Mouse (Mus musculus) CH12.LX (cell line): ENCODE measurements at regions not wholly inside any gene's neighbourhood (a gene's known extent, or its start where the extent isn't known, plus 50 kb on each side); places are given as distances from the start of the nearest gene placed in this dataset.

Experiments
- CHD1 ChIP-seq: IDR thresholded peaks from 2 replicates; pipeline ENCODE4 v1.6.1; 2012; ENCODE audit warnings: low read depth, low read length, improper control_type of control experiment, inconsistent platforms
- CHD2 ChIP-seq: IDR thresholded peaks from 2 replicates; pipeline ENCODE4 v1.6.1; 2011; ENCODE audit warnings: low read length, improper control_type of control experiment
- CTCF ChIP-seq, 2 experiments: IDR thresholded peaks in 1 of 2; conservative IDR thresholded peaks in 1 of 2; 2 replicates each; pipeline ENCODE4 v1.5.1; 2011 to 2012; ENCODE audit warnings: low read depth in 2 of 2, low read length in 2 of 2, improper control_type of control experiment in 1 of 2, inconsistent platforms in 1 of 2, mild to moderate bottlenecking in 1 of 2, moderate library complexity in 1 of 2
- EP300 ChIP-seq: IDR thresholded peaks from 2 replicates; pipeline ENCODE4 v1.6.1; 2011; ENCODE audit warnings: low read length, improper control_type of control experiment
- HCFC1 ChIP-seq: IDR thresholded peaks from 2 replicates; pipeline ENCODE4 v1.6.1; 2012; ENCODE audit warnings: low read depth, mild to moderate bottlenecking, inconsistent platforms, low read length, improper control_type of control experiment
- JUND ChIP-seq: conservative IDR thresholded peaks from 2 replicates; pipeline ENCODE4 v1.6.1; 2011; ENCODE audit warnings: low read depth, low read length, improper control_type of control experiment
- MAFK ChIP-seq: IDR thresholded peaks from 2 replicates; pipeline ENCODE4 v1.6.1; 2011; ENCODE audit warnings: low read length, improper control_type of control experiment; ENCODE audit not compliant: insufficient replicate concordance
- NRF1 ChIP-seq: IDR thresholded peaks from 2 replicates; pipeline ENCODE4 v1.6.1; 2014; ENCODE audit warnings: low read depth, mild to moderate bottlenecking, inconsistent platforms, low read length, improper control_type of control experiment, moderate library complexity
- PAX5 ChIP-seq: IDR thresholded peaks from 2 replicates; pipeline ENCODE4 v1.6.1; 2012; ENCODE audit warnings: low read length, inconsistent platforms, mixed read lengths
- POLR2AphosphoS2 ChIP-seq: IDR thresholded peaks from 2 replicates; pipeline ENCODE4 v1.6.1; 2011; ENCODE audit warnings: low read depth, low read length, improper control_type of control experiment
- RCOR1 ChIP-seq: conservative IDR thresholded peaks from 2 replicates; pipeline ENCODE4 v1.6.1; 2012; ENCODE audit warnings: low read depth, mild to moderate bottlenecking, inconsistent platforms, low read length, improper control_type of control experiment
- SIN3A ChIP-seq: IDR thresholded peaks from 2 replicates; pipeline ENCODE4 v1.6.1; 2012; ENCODE audit warnings: low read length, improper control_type of control experiment, inconsistent platforms
- ZMIZ1 ChIP-seq: IDR thresholded peaks from 2 replicates; pipeline ENCODE4 v1.6.1; 2012; ENCODE audit warnings: low read depth, mild to moderate bottlenecking, inconsistent platforms, low read length, improper control_type of control experiment

DNA sequence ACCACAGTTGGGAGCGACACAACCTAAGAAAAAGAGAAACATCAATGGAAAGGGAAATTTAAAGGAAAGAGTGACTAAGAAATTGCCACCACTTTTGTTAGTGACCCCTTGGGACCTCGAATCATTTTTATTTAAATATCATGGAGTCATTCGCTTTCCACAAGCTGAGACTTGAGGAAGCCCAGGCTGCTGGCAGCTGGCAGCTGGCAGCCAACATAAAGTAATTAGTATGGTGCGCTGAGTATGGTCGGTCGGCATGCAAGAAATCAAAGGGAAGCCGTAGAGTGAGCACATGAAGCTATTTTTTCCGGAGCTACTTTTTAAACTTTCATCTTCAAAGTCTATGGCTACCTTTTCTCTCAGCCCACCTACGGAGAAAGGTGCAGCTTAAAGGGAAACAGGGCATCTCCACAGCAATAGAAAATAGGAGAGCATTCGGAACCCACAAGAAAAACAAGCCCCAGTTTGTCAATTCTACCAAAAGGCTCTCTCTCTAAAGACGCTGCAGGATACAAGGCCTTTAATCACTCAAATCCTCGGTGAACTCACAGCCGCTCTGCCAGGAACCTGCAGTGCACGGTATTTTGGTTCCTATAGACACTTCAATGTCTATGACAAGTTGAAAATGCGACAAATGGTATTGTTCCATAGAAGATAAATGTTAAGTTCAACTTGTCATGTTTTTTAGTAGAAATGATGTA, 206.6 kb upstream of the Tll1 start:
- no peak for TF ChIP-seq POLR2AphosphoS2
- no peak for TF ChIP-seq SIN3A
- TF ChIP-seq NRF1: no peak
- TF ChIP-seq RCOR1: no peak
- TF ChIP-seq EP300: no peak
- no peak for TF ChIP-seq CTCF (conservative IDR thresholded peaks at IDR 0.05 in 1 of 2, IDR thresholded peaks at IDR 0.05 in 1 of 2; ENCODE audit: low read depth in 2 of 2, low read length in 2 of 2)
- no peak for TF ChIP-seq MAFK
- no peak for TF ChIP-seq ZMIZ1
- TF ChIP-seq JUND: no peak
- TF ChIP-seq HCFC1: no peak
- TF ChIP-seq CHD1: no peak
- TF ChIP-seq PAX5: no peak
- no peak for TF ChIP-seq CHD2
